Mouse (Mus musculus) lung, postnatal 0 days (tissue): Measurements from ENCODE around the gene Setdb1. TPM values are rescaled to one million over a fixed set of nuclear protein-coding genes. Genes with fewer than 3 reads are reported as not detected.

ENCODE experiments used
- ATAC-seq: fragments of 200-750 bp; cut with Nextera tagmentation; 2 replicates; pipeline ENCODE4 v1.8.0; 2017; ENCODE audit warnings: moderate library complexity
- DNase-seq: peaks from one replicate; pipeline ENCODE4 v3.0.0-alpha.2; 2016; ENCODE audit warnings: low spot score
- H3K27ac ChIP-seq: fragments of 300-500 bp; sonication (generic); 2 replicates; pipeline ENCODE4 v1.5.1; 2014; ENCODE audit warnings: antibody characterized with exemption, mild to moderate bottlenecking, low read length, mixed read lengths
- H3K27me3 ChIP-seq: fragments of 300-500 bp; sonication (generic); replicated peaks from 2 replicates; pipeline ENCODE4 v1.6.1; 2014; ENCODE audit warnings: low read length, mixed read lengths; ENCODE audit not compliant: insufficient read depth
- H3K36me3 ChIP-seq: fragments of 300-500 bp; sonication (generic); 2 replicates; pipeline ENCODE4 v1.6.1; 2014; ENCODE audit warnings: low read length, mixed read lengths; ENCODE audit not compliant: insufficient read depth
- H3K4me1 ChIP-seq: fragments of 300-500 bp; sonication (generic); 2 replicates; pipeline ENCODE4 v1.6.1; 2014; ENCODE audit warnings: antibody characterized with exemption, low read depth, low read length, mixed read lengths; ENCODE audit not compliant: insufficient read depth
- H3K4me2 ChIP-seq: fragments of 300-500 bp; sonication (generic); replicated peaks from 2 replicates; pipeline ENCODE4 v1.6.1; 2014; ENCODE audit warnings: low read depth, mild to moderate bottlenecking, low read length, moderate library complexity, mixed read lengths
- H3K4me3 ChIP-seq: fragments of 300-500 bp; sonication (generic); 2 replicates; pipeline ENCODE4 v1.5.1; 2014; ENCODE audit warnings: low read depth, low read length
- H3K9ac ChIP-seq: fragments of 300-500 bp; sonication (generic); replicated peaks from 2 replicates; pipeline ENCODE4 v1.6.1; 2014; ENCODE audit warnings: low read depth, mild to moderate bottlenecking
- H3K9me3 ChIP-seq: fragments of 300-500 bp; sonication (generic); 2 replicates; pipeline ENCODE4 v1.6.1; 2016; ENCODE audit warnings: low read length, mixed read lengths
- CTCF ChIP-seq: IDR thresholded peaks from 2 replicates; pipeline ENCODE4 v1.5.1; 2016; ENCODE audit warnings: antibody characterized with exemption, mild to moderate bottlenecking
- EP300 ChIP-seq: IDR thresholded peaks from 2 replicates; pipeline ENCODE4 v1.6.1; 2016; ENCODE audit warnings: antibody characterized with exemption, mild to moderate bottlenecking, control low read depth
- WGBS: fragments of 180-500 bp; shearing (Covaris S2); extraction: QIAGEN DNeasy Blood & Tissue Kit; methylation state at CpG from one replicate; pipeline ENCODE4 v1.1.7; 2014; 5-methylcytosine and 5-hydroxymethylcytosine counted together
- polyA plus RNA-seq: library from polyadenylated mRNA; unstranded; fragments of >200 nt; fragmentation: Nextera tagmentation; extraction: Ambion mirVana; gene quantifications from 2 replicates; pipeline ENCODE4 v1.2.1, GENCODE M21; 2015

Gene Setdb1
- polyA plus RNA-seq, 1 experiment from 2014 or later: 11.5 TPM

DNA sequence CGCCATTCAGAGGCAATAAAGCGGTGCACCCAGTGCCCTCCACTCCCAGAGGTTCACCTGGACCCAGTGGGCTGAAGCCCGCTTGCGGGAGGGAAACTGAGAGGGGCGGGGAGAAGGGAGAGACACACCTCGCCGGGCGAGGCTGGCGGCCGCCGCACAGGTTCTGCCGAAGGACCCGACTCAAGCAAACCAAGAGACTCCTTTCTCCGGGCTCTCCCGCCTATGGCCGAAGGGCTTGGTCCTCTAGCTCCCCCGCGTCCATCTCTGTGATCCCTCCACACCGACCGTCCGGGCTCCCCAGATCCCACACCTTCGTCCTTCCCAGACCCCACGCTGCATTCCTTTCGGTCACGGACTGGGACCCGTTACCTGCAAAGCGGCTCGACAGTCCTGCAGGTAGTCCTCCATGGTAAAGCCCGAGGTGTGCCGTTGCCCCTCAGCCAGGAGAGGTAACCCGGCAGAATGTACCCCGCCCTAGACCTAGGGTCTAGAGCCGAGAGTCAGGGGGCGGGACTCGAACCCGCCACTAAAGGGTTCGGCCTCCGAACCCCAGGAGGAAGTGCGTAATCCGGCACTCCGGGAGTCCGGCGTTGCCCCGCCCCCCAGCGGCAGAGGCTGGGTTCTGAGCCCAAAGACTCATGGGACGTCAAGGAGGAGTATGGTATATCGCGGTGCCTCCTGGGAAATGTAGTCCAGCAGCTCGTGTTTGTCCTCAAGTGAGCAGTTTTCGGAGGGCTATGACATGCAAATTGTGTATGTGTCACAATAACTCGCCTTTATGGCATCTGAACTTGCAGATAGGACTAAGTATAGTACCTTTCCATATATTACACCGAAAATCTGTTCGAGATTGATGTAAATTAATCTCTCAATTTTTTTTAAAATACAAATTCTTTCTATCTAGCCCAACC lies 75.5 kb downstream of the Setdb1 start, which contains the start of the genes Mindy1 and Prune1:
Gene Mindy1 (plus strand): TSS at position 130 of the 911 bp plus-strand sequence.
Gene Prune1 (minus strand): TSS at position 861 of the 911 bp plus-strand sequence.
- H3K4me1 ChIP-seq: peaks cover 16% of the 10 kb centered on the region; the same call in 1 of the 2 replicates
- DNase-seq (peak; percentile 99), ATAC-seq (peak; percentile 88)
- no peaks in the 10 kb centered on the region for H3K9me3 ChIP-seq
- no peaks in the 10 kb centered on the region for H3K27me3 ChIP-seq
- H3K36me3 ChIP-seq: no peaks in the 10 kb centered on the region
- peak within 1 kb of the TSS; percentile 99 for H3K27ac ChIP-seq
- peak within 1 kb of the TSS; percentile 86 for H3K9ac ChIP-seq
- H3K4me3 ChIP-seq: peak within 1 kb of the TSS; percentile 77
- 2% methylated on average over 53 of the region's 53 CpGs for WGBS
- TF ChIP-seq EP300 (no peak), CTCF (peak; percentile 56)
- peak within 1 kb of the TSS; percentile 74 for H3K4me2 ChIP-seq

DNA sequence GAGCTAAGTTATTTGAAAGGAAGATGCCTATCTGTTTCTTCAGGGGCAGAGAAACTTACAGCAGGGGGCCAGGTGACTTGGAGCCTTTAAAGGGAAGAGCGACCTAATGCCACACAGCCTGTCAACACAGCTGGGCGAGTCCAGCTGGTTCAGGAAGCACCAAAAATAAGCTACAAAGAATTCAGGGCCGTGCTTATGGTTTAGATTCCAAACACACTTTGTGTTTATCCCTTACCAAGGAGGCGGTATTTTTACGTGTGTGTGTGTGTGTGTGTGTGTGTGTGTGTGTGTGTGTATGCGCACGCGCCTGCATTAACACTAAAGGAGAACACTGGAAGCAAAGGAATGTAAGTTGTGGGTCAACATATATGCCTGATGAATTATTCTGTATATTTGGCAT lies 76.3 kb downstream of the Setdb1 start:
- H3K36me3 ChIP-seq: no peaks in the 10 kb centered on the region
- DNase-seq (peak; percentile 67), ATAC-seq (no peak)
- 12% methylated on average over 8 of the region's 8 CpGs for WGBS
- H3K4me2 ChIP-seq: peak overlapping the region; percentile 74
- no peaks in the 10 kb centered on the region for H3K9me3 ChIP-seq
- peak overlapping the region; percentile 66; the same call in 1 of the 2 replicates for H3K9ac ChIP-seq
- peak; percentile 70; the same call in 1 of the 2 replicates for TF ChIP-seq EP300
- no peak for TF ChIP-seq CTCF
- H3K4me3 ChIP-seq: peak overlapping the region; percentile 77
- peak overlapping the region; percentile 94 for H3K27ac ChIP-seq
- no peaks in the 10 kb centered on the region for H3K27me3 ChIP-seq
- peaks cover 11% of the 10 kb centered on the region; the same call in 1 of the 2 replicates for H3K4me1 ChIP-seq

DNA sequence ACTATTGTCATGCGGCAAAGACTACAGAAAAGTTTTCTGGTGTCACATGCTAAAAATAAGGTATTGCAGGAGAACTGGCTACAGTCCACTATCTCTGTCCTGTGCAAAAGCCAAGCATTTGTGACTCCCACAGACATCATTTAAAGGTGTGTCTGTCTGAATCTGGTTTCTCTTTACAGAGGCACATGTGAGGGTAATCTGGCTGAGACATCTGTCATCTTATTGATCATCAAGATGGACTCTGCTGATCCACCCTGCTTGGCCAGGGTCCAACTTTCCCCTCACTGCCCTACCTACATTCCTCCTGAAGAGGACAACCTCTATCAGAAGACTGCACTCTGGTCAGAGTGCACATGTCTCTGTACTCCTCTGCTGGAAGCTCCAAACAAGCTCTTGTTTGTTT lies 79.9 kb downstream of the Setdb1 start:
- no peaks in the 10 kb centered on the region for H3K9me3 ChIP-seq
- no peaks in the 10 kb centered on the region for H3K36me3 ChIP-seq
- WGBS: 85% methylated on average over 1 of the region's 1 CpGs
- DNase-seq: peak; percentile 4
- H3K4me2 ChIP-seq: no peak overlapping the region
- no peak for TF ChIP-seq EP300
- no peak for TF ChIP-seq CTCF
- H3K4me1 ChIP-seq: no peaks in the 10 kb centered on the region
- ATAC-seq: no peak
- no peak overlapping the region for H3K4me3 ChIP-seq
- H3K9ac ChIP-seq: no peak overlapping the region
- no peaks in the 10 kb centered on the region for H3K27me3 ChIP-seq
- no peak overlapping the region for H3K27ac ChIP-seq

DNA sequence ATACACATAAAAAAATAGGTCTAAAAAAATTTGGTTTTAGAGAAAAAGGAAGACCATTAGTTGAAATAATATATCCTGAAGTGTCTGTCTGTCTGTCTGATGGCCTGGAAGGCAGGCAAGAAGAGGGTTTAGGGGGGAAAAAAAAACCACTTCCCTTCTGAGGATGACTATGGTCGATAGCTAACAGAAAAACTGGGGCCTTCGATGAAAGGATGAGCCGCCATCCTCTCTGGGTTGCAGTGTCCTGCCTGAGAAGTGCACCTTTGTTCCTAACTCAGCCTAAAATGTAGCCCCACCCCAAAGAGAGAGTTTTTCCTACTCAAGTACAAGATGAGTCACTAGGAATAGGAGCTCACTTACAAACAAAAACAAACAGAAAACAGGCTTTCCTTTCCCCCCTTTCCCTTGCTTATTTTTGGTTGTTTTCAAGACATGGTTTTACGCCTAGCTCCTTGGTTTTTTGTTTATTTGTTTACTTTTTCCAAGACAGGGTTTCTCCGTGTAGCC lies 80.5 kb downstream of the Setdb1 start:
- Histone ChIP-seq H3K4me3 (no peak overlapping the region), H3K4me2 (no peak overlapping the region), H3K36me3 (no peaks in the 10 kb centered on the region), H3K9me3 (no peaks in the 10 kb centered on the region), H3K9ac (no peak overlapping the region), H3K4me1 (no peaks in the 10 kb centered on the region), H3K27ac (no peak overlapping the region), H3K27me3 (no peaks in the 10 kb centered on the region)
- DNase-seq (peak; percentile 4), ATAC-seq (no peak)
- TF ChIP-seq CTCF (no peak), EP300 (no peak)
- 62% methylated on average over 5 of the region's 5 CpGs for WGBS

DNA sequence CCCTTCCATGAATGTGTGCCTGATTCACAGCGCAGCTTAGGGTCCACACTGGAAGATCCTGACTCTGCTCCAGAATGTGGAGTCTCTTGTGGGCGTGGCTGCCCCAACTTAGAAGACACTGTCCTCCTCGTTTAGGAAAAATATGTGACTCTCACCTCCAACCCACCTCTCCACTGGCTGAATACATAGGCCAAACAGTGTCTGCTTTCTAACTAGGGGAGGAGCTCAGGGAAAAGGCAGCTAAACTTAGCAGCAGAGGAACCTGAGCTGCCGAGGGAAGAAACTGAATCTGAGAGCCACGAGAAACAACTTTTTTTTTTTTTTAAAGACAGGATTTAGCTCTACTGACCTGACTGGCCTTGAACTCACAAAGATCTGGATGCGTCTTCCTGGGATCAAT lies 81.8 kb downstream of the Setdb1 start:
- H3K9ac ChIP-seq: no peak overlapping the region
- no peak overlapping the region for H3K27ac ChIP-seq
- no peak for TF ChIP-seq EP300
- no peak for TF ChIP-seq CTCF
- H3K9me3 ChIP-seq: no peaks in the 10 kb centered on the region
- no peaks in the 10 kb centered on the region for H3K27me3 ChIP-seq
- DNase-seq (no peak), ATAC-seq (no peak)
- H3K36me3 ChIP-seq: no peaks in the 10 kb centered on the region
- no peak overlapping the region for H3K4me2 ChIP-seq
- WGBS: 69% methylated on average over 6 of the region's 6 CpGs
- H3K4me1 ChIP-seq: no peaks in the 10 kb centered on the region
- H3K4me3 ChIP-seq: no peak overlapping the region

DNA sequence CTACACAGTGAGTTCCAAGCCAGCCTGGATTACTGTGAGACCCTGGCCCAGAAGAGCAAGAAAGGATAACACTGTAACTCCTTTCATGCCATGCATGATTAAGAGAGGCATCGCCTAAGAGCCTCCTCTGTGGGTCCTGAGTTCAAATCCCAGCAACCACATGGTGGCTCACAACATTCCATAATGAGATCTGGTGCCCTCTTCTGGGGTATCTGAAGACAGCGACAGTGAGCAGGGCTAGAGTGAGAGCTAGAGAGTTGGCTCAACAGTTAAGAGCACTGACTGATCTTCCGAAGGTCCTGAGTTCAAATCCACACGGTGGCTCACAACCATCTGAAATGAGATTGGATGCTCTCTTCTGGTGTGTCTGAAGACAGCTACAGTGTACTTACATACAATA lies 82.5 kb downstream of the Setdb1 start:
- H3K4me1 ChIP-seq: no peaks in the 10 kb centered on the region
- H3K4me3 ChIP-seq: no peak overlapping the region
- no peak overlapping the region for H3K9ac ChIP-seq
- no peak overlapping the region for H3K4me2 ChIP-seq
- no peaks in the 10 kb centered on the region for H3K9me3 ChIP-seq
- ATAC-seq: no peak
- no peak overlapping the region for H3K27ac ChIP-seq
- no peaks in the 10 kb centered on the region for H3K27me3 ChIP-seq
- TF ChIP-seq EP300 (no peak), CTCF (no peak; the same call in 1 of the 2 replicates)
- WGBS: 91% methylated on average over 4 of the region's 4 CpGs
- H3K36me3 ChIP-seq: no peaks in the 10 kb centered on the region
- no peak for DNase-seq

Other genes starting within 250 kb of the Setdb1 start
- 82.9 and 84.0 TPM in 2 replicates for gene Vps72, start 246.2 kb downstream of the Setdb1 start, polyA plus RNA-seq
- 2.0 and 2.9 TPM in 2 replicates for gene Tmod4, start 232.7 kb downstream of the Setdb1 start, polyA plus RNA-seq
- gene Scnm1, start 223.2 kb downstream of the Setdb1 start, polyA plus RNA-seq: 51.8 and 54.1 TPM in 2 replicates
- gene Lysmd1, start 223.1 kb downstream of the Setdb1 start, polyA plus RNA-seq: 13.3 and 14.0 TPM in 2 replicates
- 9.0 and 9.7 TPM in 2 replicates for gene Tnfaip8l2, start 214.8 kb downstream of the Setdb1 start, polyA plus RNA-seq
- 1.3 and 1.8 TPM in 2 replicates for gene Sema6c, start 196.7 kb downstream of the Setdb1 start, polyA plus RNA-seq
- 4.3 and 4.7 TPM in 2 replicates for gene Gabpb2, start 139.3 kb downstream of the Setdb1 start, polyA plus RNA-seq
- 104 and 120 TPM in 2 replicates for gene Cdc42se1, start 128.5 kb downstream of the Setdb1 start, polyA plus RNA-seq
- 5.9 and 6.5 TPM in 2 replicates for gene Mllt11, start 125.0 kb downstream of the Setdb1 start, polyA plus RNA-seq
- gene Gm128, start 115.6 kb downstream of the Setdb1 start, polyA plus RNA-seq: 1.5 and 1.6 TPM in 2 replicates
- 2.5 and 2.8 TPM in 2 replicates for gene Bnipl, start 106.0 kb downstream of the Setdb1 start, polyA plus RNA-seq
- 65.8 and 68.0 TPM in 2 replicates for gene Mindy1, start 75.9 kb downstream of the Setdb1 start, polyA plus RNA-seq
- gene Prune1, start 75.1 kb downstream of the Setdb1 start, polyA plus RNA-seq: 11.6 and 14.5 TPM in 2 replicates
- 1.4 and 1.6 TPM in 2 replicates for gene Anxa9, start 50.0 kb downstream of the Setdb1 start, polyA plus RNA-seq
- 291 and 299 TPM in 2 replicates for gene Cers2, start 42.4 kb downstream of the Setdb1 start, polyA plus RNA-seq
- 0.23 and 0.45 TPM in 2 replicates for gene 4930558C23Rik, start 45.6 kb upstream of the Setdb1 start, polyA plus RNA-seq
- 22.7 and 27.0 TPM in 2 replicates for gene Arnt, start 77.2 kb upstream of the Setdb1 start, polyA plus RNA-seq
- 8.2 and 8.8 TPM in 2 replicates for gene Ctsk, start 142.1 kb upstream of the Setdb1 start, polyA plus RNA-seq
- gene Ctss, start 169.6 kb upstream of the Setdb1 start, polyA plus RNA-seq: 109 and 115 TPM in 2 replicates
- gene Hormad1, start 202.5 kb upstream of the Setdb1 start, polyA plus RNA-seq: not detected in 2 replicates
- gene Golph3l, start 231.7 kb upstream of the Setdb1 start, polyA plus RNA-seq: 23.1 and 25.3 TPM in 2 replicates